ENCODE assay signal across 22 mouse cellular contexts in genomic region chr16:84546059-84546458, GRCm38 (mm10). TPM values are rescaled to one million over a fixed set of nuclear protein-coding genes. Genes with fewer than 3 reads are reported as not detected.
DNase-seq lines count a peak whose midpoint lies in the region; ATAC-seq and TF ChIP-seq lines count a peak whose summit lies in the region.
"Had no signal": no experiment of that assay in that cellular context is flagged by ENCODE, and none has a peak within 500 bp of the region (broad histone marks: within the 10 kb centered on the region; RNA-seq: fewer than 3 reads in every experiment).

No protein-coding gene starts in this region.

- TF ChIP-seq POLR2A in ES-Bruce4 (IDR thresholded peaks at IDR 0.05; ENCODE audit: insufficient read depth, low read length): no peak
- TF ChIP-seq POLR2A in brain, embryonic 14.5 days (IDR thresholded peaks at IDR 0.05; ENCODE audit: borderline replicate concordance, extremely low read depth, insufficient read depth, insufficient read length, poor library complexity, severe bottlenecking): no peak

- TF ChIP-seq EP300 in liver, embryonic 14.5 days (IDR thresholded peaks at IDR 0.05; ENCODE audit: low read depth): no peak
- TF ChIP-seq EP300 in ES-Bruce4 (IDR thresholded peaks at IDR 0.05; ENCODE audit: insufficient read depth, low read depth, low read length): no peak
- no peak for TF ChIP-seq EP300 in stomach, postnatal 0 days (optimal IDR thresholded peaks at IDR 0.05)

- H3K36me3 ChIP-seq in liver, embryonic 14.5 days (replicated peaks; ENCODE audit: control insufficient read depth, insufficient read depth, low read depth): no peaks in the 10 kb centered on the region
- H3K36me3 ChIP-seq in liver, embryonic 11.5 days (ENCODE audit: control insufficient read depth, insufficient read depth, low read length): no peaks in the 10 kb centered on the region
- H3K36me3 ChIP-seq in ES-Bruce4 (ENCODE audit: control insufficient read depth, insufficient read depth, low read length, poor library complexity, severe bottlenecking): no peaks in the 10 kb centered on the region
- no peaks in the 10 kb centered on the region for H3K36me3 ChIP-seq in stomach, postnatal 0 days (ENCODE audit: control insufficient read depth, insufficient read depth, low read length)
- H3K36me3 ChIP-seq: embryonic facial prominence, embryonic 13.5 days; heart, embryonic 12.5 days; midbrain, embryonic 13.5 days had no signal

- no peaks in the 10 kb centered on the region for H3K4me1 ChIP-seq in liver, embryonic 14.5 days (replicated peaks; ENCODE audit: control insufficient read depth in 2 of 2, insufficient read depth in 2 of 2, low read length in 1 of 2)
- no peaks in the 10 kb centered on the region for H3K4me1 ChIP-seq in liver, embryonic 11.5 days (replicated peaks; ENCODE audit: control insufficient read depth, insufficient read depth, low read length)
- H3K4me1 ChIP-seq in ES-Bruce4 (ENCODE audit: control insufficient read depth, insufficient read depth, low read length): no peaks in the 10 kb centered on the region
- H3K4me1 ChIP-seq in stomach, postnatal 0 days (replicated peaks; ENCODE audit: control insufficient read depth, insufficient read depth): no peaks in the 10 kb centered on the region
- H3K4me1 ChIP-seq: embryonic facial prominence, embryonic 13.5 days; heart, embryonic 12.5 days; midbrain, embryonic 13.5 days had no signal

- no peaks in the 10 kb centered on the region for H3K27me3 ChIP-seq in liver, embryonic 14.5 days (ENCODE audit: control insufficient read depth, insufficient read depth, low read length)
- no peaks in the 10 kb centered on the region for H3K27me3 ChIP-seq in liver, embryonic 11.5 days (replicated peaks; ENCODE audit: control insufficient read depth, insufficient read depth, low read length)
- H3K27me3 ChIP-seq in ES-Bruce4 (ENCODE audit: control insufficient read depth, insufficient read depth, low read length, poor library complexity, severe bottlenecking): no peaks in the 10 kb centered on the region
- H3K27me3 ChIP-seq in stomach, postnatal 0 days (ENCODE audit: control insufficient read depth, insufficient read depth, low read length): no peaks in the 10 kb centered on the region
- H3K27me3 ChIP-seq: embryonic facial prominence, embryonic 13.5 days; heart, embryonic 12.5 days; midbrain, embryonic 13.5 days had no signal

- intact Hi-C loops in left cerebral cortex, postnatal 25 days (cut with DNase I): no loop called here

- no peaks in the 10 kb centered on the region for H3K9me3 ChIP-seq in liver, embryonic 14.5 days (ENCODE audit: control insufficient read depth, low read length)
- H3K9me3 ChIP-seq in liver, embryonic 11.5 days (ENCODE audit: control insufficient read depth, low read length): no peaks in the 10 kb centered on the region
- H3K9me3 ChIP-seq in ES-Bruce4 (replicated peaks; ENCODE audit: control insufficient read depth, insufficient read depth, low read length, poor library complexity, severe bottlenecking): no peaks in the 10 kb centered on the region
- no peaks in the 10 kb centered on the region for H3K9me3 ChIP-seq in stomach, postnatal 0 days (ENCODE audit: control insufficient read depth, low read length)
- H3K9me3 ChIP-seq: embryonic facial prominence, embryonic 13.5 days; midbrain, embryonic 13.5 days had no signal

- H3K9ac ChIP-seq in liver, embryonic 14.5 days (replicated peaks): no peak overlapping the region
- no peak overlapping the region for H3K9ac ChIP-seq in liver, embryonic 11.5 days (ENCODE audit: low read depth, low read length)
- no peak overlapping the region for H3K9ac ChIP-seq in ES-Bruce4 (ENCODE audit: low read depth, poor library complexity, severe bottlenecking)
- H3K9ac ChIP-seq in stomach, postnatal 0 days (ENCODE audit: low read length): no peak overlapping the region
- H3K9ac ChIP-seq: embryonic facial prominence, embryonic 13.5 days; heart, embryonic 12.5 days; midbrain, embryonic 13.5 days had no signal

- TF ChIP-seq CTCF in liver, embryonic 14.5 days (IDR thresholded peaks at IDR 0.05; ENCODE audit: low read depth): peak; percentile 35
- peak; percentile 15 for TF ChIP-seq CTCF in ES-Bruce4 (IDR thresholded peaks at IDR 0.05; ENCODE audit: low read depth, low read length)
- TF ChIP-seq CTCF in brain, embryonic 14.5 days (IDR thresholded peaks at IDR 0.05; ENCODE audit: borderline replicate concordance, extremely low read depth, insufficient read depth, insufficient read length): peak; percentile 21; the same call in 1 of the 2 replicates
- no peak for TF ChIP-seq CTCF in stomach, postnatal 0 days (IDR thresholded peaks at IDR 0.05; ENCODE audit: low read depth)

- no peak for DNase-seq in liver, embryonic 14.5 days (ENCODE audit: low read depth in 3 of 3, low spot score in 3 of 3)
- DNase-seq in liver, embryonic 11.5 days (ENCODE audit: low spot score): no peak
- peak; percentile 11 for DNase-seq in A20 (ENCODE audit: low read depth, low spot score)
- DNase-seq in brain, embryonic 14.5 days (ENCODE audit: low read depth): no peak
- DNase-seq in left cerebral cortex, postnatal 25 days (ENCODE audit: low spot score in 2 of 2): no peak
- DNase-seq in stomach, postnatal 0 days (ENCODE audit: low spot score): no peak
- DNase-seq in embryo, embryonic 10.5 days (ENCODE audit: low spot score): no peak
- DNase-seq: cerebellum, adult 11 months; cerebellum, postnatal 36 days; gastrocnemius, postnatal 36 days; heart, postnatal 4 days; liver; lung, postnatal 10 days; right cerebral cortex, postnatal 14 days; thymus, adult 2 months had no signal

- H3K27ac ChIP-seq in liver, embryonic 14.5 days: no peak overlapping the region
- H3K27ac ChIP-seq in liver, embryonic 11.5 days (ENCODE audit: low read depth, low read length): no peak overlapping the region
- H3K27ac ChIP-seq in ES-Bruce4 (ENCODE audit: insufficient read depth, low read length): no peak overlapping the region
- no peak overlapping the region for H3K27ac ChIP-seq in stomach, postnatal 0 days (replicated peaks)
- H3K27ac ChIP-seq: embryonic facial prominence, embryonic 13.5 days; hindbrain, postnatal 0 days; midbrain, embryonic 13.5 days had no signal

- no peak for ATAC-seq in liver, embryonic 14.5 days (ENCODE audit: insufficient read depth)
- no peak for ATAC-seq in liver, embryonic 11.5 days (replicated peaks; ENCODE audit: low FRiP score)
- no peak for ATAC-seq in stomach, postnatal 0 days (ENCODE audit: low FRiP score, low TSS enrichment)
- ATAC-seq: hindbrain, postnatal 0 days; midbrain, embryonic 13.5 days had no signal

- 64% methylated on average over 4 of the region's 4 CpGs for WGBS in liver, embryonic 14.5 days (ENCODE audit: insufficient replicate concordance)
- 86% methylated on average over 4 of the region's 4 CpGs for WGBS in liver, embryonic 11.5 days
- WGBS in stomach, postnatal 0 days: 89% methylated on average over 4 of the region's 4 CpGs

- no peak overlapping the region for H3K4me2 ChIP-seq in liver, embryonic 14.5 days (ENCODE audit: low read depth)
- H3K4me2 ChIP-seq in liver, embryonic 11.5 days: no peak overlapping the region
- no peak overlapping the region for H3K4me2 ChIP-seq in stomach, postnatal 0 days (replicated peaks; ENCODE audit: low read depth)
- H3K4me2 ChIP-seq: embryonic facial prominence, embryonic 13.5 days; heart, embryonic 12.5 days; midbrain, embryonic 13.5 days had no signal

- H3K4me3 ChIP-seq in liver, embryonic 14.5 days (ENCODE audit: insufficient read depth in 1 of 2, low read depth in 2 of 2, low read length in 2 of 2): no peak overlapping the region
- H3K4me3 ChIP-seq in liver, embryonic 11.5 days (ENCODE audit: low read depth, low read length): no peak overlapping the region
- H3K4me3 ChIP-seq in ES-Bruce4 (ENCODE audit: low read depth, low read length): no peak overlapping the region
- H3K4me3 ChIP-seq in stomach, postnatal 0 days (ENCODE audit: low read depth, low read length): no peak overlapping the region
- H3K4me3 ChIP-seq: embryonic facial prominence, embryonic 13.5 days; heart, embryonic 12.5 days; midbrain, embryonic 13.5 days had no signal

RNA-seq across cellular contexts. Expression of gene A730009L09Rik, which starts 31.1 kb away (rescaled TPM):
- polyA plus RNA-seq in liver, embryonic 14.5 days (2012; rRNA removed): not detected in 2 replicates
- not detected in 2 replicates for polyA plus RNA-seq in liver, embryonic 14.5 days (2014; fragmentation: Nextera tagmentation; extraction: Ambion mirVana)
- not detected in 2 replicates for polyA plus RNA-seq in liver, embryonic 11.5 days (2014; fragmentation: Nextera tagmentation; extraction: Ambion mirVana)
- not detected in 2 replicates for polyA plus RNA-seq in ES-Bruce4 (2011; ENCODE audit: insufficient read depth, insufficient read length, low read depth, missing spikeins)
- 0.04 TPM in 2 replicates for polyA plus RNA-seq in brain, embryonic 14.5 days (2012; rRNA removed)
- total RNA-seq in left cerebral cortex, postnatal 25 days (2021): under 1 TPM; 0.21 to 0.32 TPM
- not detected in 2 replicates for polyA plus RNA-seq in stomach, postnatal 0 days (2015; fragmentation: Nextera tagmentation; extraction: Ambion mirVana)
- total RNA-seq: adrenal gland, postnatal 4 days; gastrocnemius, postnatal 36 days; heart, postnatal 4 days had no signal
- polyA plus RNA-seq: embryonic facial prominence, embryonic 13.5 days; heart, embryonic 12.5 days; kidney, embryonic 16.5 days; thymus, adult 2 months had no signal
